Mouse (Mus musculus): ENCODE measurements around the gene Cachd1.

The Cachd1 gene

GRCm38 (mm10) chr4:100977522-100977921 is 201.0 kb downstream of the Cachd1 start:
- in situ Hi-C loops (cut with MboI, MseI), result loop anchor here (5.0 to 25.0 kb wide), 2 partner anchors 390 kb away; no protein-coding TSS in a partner anchor

GRCm38 (mm10) chr4:100987187-100987586 is 210.7 kb downstream of the Cachd1 start:
- in situ Hi-C loops (cut with MboI, MseI), result loop anchor here in 1 of 2 experiments (25.0 kb wide), 1 partner anchor 400 kb away; no protein-coding TSS in a partner anchor

- in situ Hi-C loops (cut with MboI, MseI), result loop anchor here in 1 of 2 experiments (25.0 kb wide), 1 partner anchor 401 kb away; no protein-coding TSS in a partner anchor
These were observed 211.8 kb downstream of the Cachd1 start for GRCm38 (mm10) chr4:100988231-100988799.

- in situ Hi-C loops (cut with MboI, MseI), result loop anchor here in 1 of 2 experiments (25.0 kb wide), 1 partner anchor 404 kb away; no protein-coding TSS in a partner anchor
These were observed 214.5 kb downstream of the Cachd1 start for GRCm38 (mm10) chr4:100990996-100991395.

- in situ Hi-C loops (cut with MboI, MseI), result loop anchor here in 1 of 2 experiments (25.0 kb wide), 1 partner anchor 405 kb away; no protein-coding TSS in a partner anchor
These were observed 215.6 kb downstream of the Cachd1 start for GRCm38 (mm10) chr4:100992086-100992485.

- in situ Hi-C loops (cut with MboI, MseI), result loop anchor here in 1 of 2 experiments (5.0 to 25.0 kb wide), 2 partner anchors 148 to 407 kb away; no protein-coding TSS in a partner anchor
These were observed 218.2 kb downstream of the Cachd1 start for GRCm38 (mm10) chr4:100994442-100995255.

GRCm38 (mm10) chr4:100995617-100996016 is 219.1 kb downstream of the Cachd1 start:
- in situ Hi-C loops (cut with MboI, MseI), result loop anchor here in 1 of 2 experiments (5.0 to 25.0 kb wide), 2 partner anchors 147 to 408 kb away; no protein-coding TSS in a partner anchor

- in situ Hi-C loops (cut with MboI, MseI), result loop anchor here in 1 of 2 experiments (5.0 to 25.0 kb wide), 2 partner anchors 146 to 409 kb away; no protein-coding TSS in a partner anchor
These were observed 219.7 kb downstream of the Cachd1 start for GRCm38 (mm10) chr4:100996060-100996651.

- in situ Hi-C loops (cut with MboI, MseI), result loop anchor here in 1 of 2 experiments (5.0 to 25.0 kb wide), 2 partner anchors 144 to 411 kb away; no protein-coding TSS in a partner anchor
These were observed 221.7 kb downstream of the Cachd1 start for GRCm38 (mm10) chr4:100998145-100998544.

GRCm38 (mm10) chr4:100998906-100999305 is 222.4 kb downstream of the Cachd1 start:
- in situ Hi-C loops (cut with MboI, MseI), result loop anchor here in 1 of 2 experiments (5.0 to 25.0 kb wide), 2 partner anchors 143 to 412 kb away; no protein-coding TSS in a partner anchor

- in situ Hi-C loops (cut with MboI, MseI), result loop anchor here (10.0 kb wide), 2 partner anchors 114 to 324 kb away; no protein-coding TSS in a partner anchor
These were observed 224.1 kb downstream of the Cachd1 start for GRCm38 (mm10) chr4:101000622-101001021.

- in situ Hi-C loops (cut with MboI, MseI), result loop anchor here (10.0 kb wide), 2 partner anchors 114 to 324 kb away; no protein-coding TSS in a partner anchor
These were observed 224.6 kb downstream of the Cachd1 start for GRCm38 (mm10) chr4:101001073-101001472.

- in situ Hi-C loops (cut with MboI, MseI), result loop anchor here (10.0 kb wide), 2 partner anchors 112 to 322 kb away; no protein-coding TSS in a partner anchor
These were observed 226.5 kb downstream of the Cachd1 start for GRCm38 (mm10) chr4:101002961-101003360.

- in situ Hi-C loops (cut with MboI, MseI), result loop anchor here (10.0 kb wide), 2 partner anchors 106 to 316 kb away; no protein-coding TSS in a partner anchor
These were observed 231.9 kb downstream of the Cachd1 start for GRCm38 (mm10) chr4:101008362-101008769.

GRCm38 (mm10) chr4:101009092-101009491 is 232.6 kb downstream of the Cachd1 start:
- in situ Hi-C loops (cut with MboI, MseI), result loop anchor here (10.0 kb wide), 2 partner anchors 106 to 316 kb away; no protein-coding TSS in a partner anchor

GRCm38 (mm10) chr4:101017806-101018205 is 241.3 kb downstream of the Cachd1 start:
- in situ Hi-C loops (cut with MboI, MseI), result no loop called here

- in situ Hi-C loops (cut with MboI, MseI), result no loop called here
These were observed 244.1 kb downstream of the Cachd1 start, which contains the start of gene Gm10577 for GRCm38 (mm10) chr4:101020596-101020995. TSS of gene Gm10577 (minus strand) at chr4:101020696.

- in situ Hi-C loops (cut with MboI, MseI), result no loop called here
These were observed 250.1 kb downstream of the Cachd1 start for GRCm38 (mm10) chr4:101026566-101026965.

GRCm38 (mm10) chr4:101026995-101027394 is 250.5 kb downstream of the Cachd1 start:
- in situ Hi-C loops (cut with MboI, MseI), result no loop called here

- in situ Hi-C loops (cut with MboI, MseI), result no loop called here
These were observed 251.5 kb downstream of the Cachd1 start for GRCm38 (mm10) chr4:101027852-101028411.

- in situ Hi-C loops (cut with MboI, MseI), result no loop called here
These were observed 256.6 kb downstream of the Cachd1 start for GRCm38 (mm10) chr4:101033047-101033446.

Measured in T-helper 17 cell (primary cell).